Mouse (Mus musculus) liver, embryonic 16.5 days (tissue): Measurements from ENCODE around the gene Akt2. TPM values are rescaled to one million over a fixed set of nuclear protein-coding genes. Genes with fewer than 3 reads are reported as not detected.

ENCODE experiments used
- ATAC-seq: fragments of 200-750 bp; cut with Nextera tagmentation; 2 replicates; pipeline ENCODE4 v1.8.0; 2017; ENCODE audit warnings: low read depth, mild to moderate bottlenecking, moderate number of reproducible peaks, moderate library complexity
- H3K27ac ChIP-seq: fragments of 300-500 bp; sonication (generic); 2 replicates; pipeline ENCODE4 v1.5.1; 2014; ENCODE audit warnings: mild to moderate bottlenecking, low read length
- H3K27me3 ChIP-seq: fragments of 300-500 bp; sonication (generic); 2 replicates; pipeline ENCODE4 v1.6.1; 2014; ENCODE audit warnings: low read depth, low read length, mixed read lengths; ENCODE audit not compliant: control insufficient read depth, insufficient read depth
- H3K36me3 ChIP-seq: fragments of 300-500 bp; sonication (generic); 2 replicates; pipeline ENCODE4 v1.6.1; 2014; ENCODE audit warnings: mild to moderate bottlenecking; ENCODE audit not compliant: control insufficient read depth, insufficient read depth
- H3K4me1 ChIP-seq: fragments of 300-500 bp; sonication (generic); 2 replicates; pipeline ENCODE4 v1.6.1; 2014; ENCODE audit warnings: low read depth, low read length, mixed read lengths; ENCODE audit not compliant: control insufficient read depth
- H3K4me2 ChIP-seq: fragments of 300-500 bp; sonication (generic); 2 replicates; pipeline ENCODE4 v1.6.1; 2014; ENCODE audit warnings: low read depth, low read length, mixed read lengths
- H3K4me3 ChIP-seq: fragments of 300-500 bp; sonication (generic); 2 replicates; pipeline ENCODE4 v1.5.1; 2014; ENCODE audit warnings: low read depth, mild to moderate bottlenecking, low read length
- H3K9ac ChIP-seq: fragments of 300-500 bp; sonication (generic); 2 replicates; pipeline ENCODE4 v1.6.1; 2014; ENCODE audit warnings: low read depth, low read length
- H3K9me3 ChIP-seq: fragments of 300-500 bp; sonication (generic); replicated peaks from 2 replicates; pipeline ENCODE4 v1.6.1; 2016; ENCODE audit warnings: low read length; ENCODE audit not compliant: control insufficient read depth
- WGBS: fragments of 180-500 bp; shearing (Covaris S2); extraction: QIAGEN DNeasy Blood & Tissue Kit; methylation state at CpG from one replicate; pipeline ENCODE4 v1.1.7; 2014; ENCODE audit not compliant: insufficient replicate concordance; 5-methylcytosine and 5-hydroxymethylcytosine counted together
- polyA plus RNA-seq: library from polyadenylated mRNA; unstranded; fragments of >200 nt; fragmentation: Nextera tagmentation; extraction: Ambion mirVana; gene quantifications from 2 replicates; pipeline ENCODE4 v1.2.1, GENCODE M21; 2015

The Akt2 gene
- polyA plus RNA-seq, 1 experiment from 2014 or later, result 26.3 TPM

- peaks cover 10% of the 10 kb centered on the region for H3K4me1 ChIP-seq
- WGBS, result 22% methylated on average over 49 of the region's 53 CpGs
- no peak overlapping the region for H3K27ac ChIP-seq
- H3K9me3 ChIP-seq, result no peaks in the 10 kb centered on the region
- no peaks in the 10 kb centered on the region for H3K36me3 ChIP-seq
- H3K27me3 ChIP-seq, result peaks cover 62% of the 10 kb centered on the region
- H3K4me3 ChIP-seq, result no peak overlapping the region
- no peak for ATAC-seq
- no peak overlapping the region for H3K4me2 ChIP-seq
- no peak overlapping the region for H3K9ac ChIP-seq
Observed at GRCm38 (mm10) chr7:27657824-27658395, 66.6 kb downstream of the Akt2 start.

DNA sequence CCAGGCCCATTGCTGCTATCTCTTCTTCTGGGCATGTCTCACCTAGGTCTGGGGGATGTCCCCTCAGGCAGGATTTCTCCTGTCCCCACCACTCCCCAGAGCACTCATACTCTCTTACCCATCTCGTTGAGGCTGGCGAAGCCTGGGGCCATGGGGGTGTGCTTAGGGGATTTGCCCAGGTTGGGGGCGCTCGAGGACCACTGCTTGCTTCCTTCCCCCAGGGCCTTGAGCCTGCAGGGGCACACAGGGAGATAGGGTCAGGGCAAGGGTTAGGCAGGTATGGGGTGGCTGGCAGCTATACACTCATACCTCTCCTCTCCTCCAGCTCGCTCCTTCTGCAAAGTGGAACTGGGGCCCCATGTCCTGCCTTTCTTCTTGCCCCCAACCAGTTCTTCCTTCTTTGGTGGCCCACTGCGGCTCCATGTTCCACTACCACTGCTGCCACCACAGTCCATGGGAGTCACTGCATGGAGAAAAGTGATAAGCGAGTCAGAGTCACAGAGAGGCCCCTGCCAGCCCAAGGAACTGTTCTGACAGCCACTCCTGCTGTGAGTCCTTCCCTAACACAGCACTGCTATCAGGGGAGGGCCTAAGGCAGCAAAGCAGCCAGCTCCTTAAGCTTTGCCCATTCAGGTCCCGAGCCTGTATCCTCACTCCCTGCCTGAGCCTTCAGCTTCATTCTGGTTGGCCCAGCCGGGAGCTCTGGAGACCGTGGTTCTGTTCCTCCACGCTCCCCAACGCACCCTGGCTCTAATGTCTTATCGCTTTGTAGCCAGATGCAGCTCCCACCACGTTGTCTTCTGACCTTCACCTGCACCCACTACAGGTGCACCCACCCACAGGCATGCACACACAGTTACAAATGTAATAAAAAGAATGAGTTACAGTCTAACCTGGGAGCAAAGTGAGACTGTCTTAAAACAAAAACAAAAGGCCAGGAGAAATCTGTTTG is 67.6 kb downstream of the Akt2 start:
- H3K36me3 ChIP-seq, result no peaks in the 10 kb centered on the region
- H3K27me3 ChIP-seq, result peaks cover 51% of the 10 kb centered on the region
- H3K4me1 ChIP-seq, result peaks cover 8% of the 10 kb centered on the region
- ATAC-seq, result peak; percentile 70
- H3K27ac ChIP-seq, result no peak overlapping the region
- H3K4me2 ChIP-seq, result peak overlapping the region; percentile 27; the same call in 1 of the 2 replicates
- H3K9me3 ChIP-seq, result no peaks in the 10 kb centered on the region
- no peak overlapping the region for H3K9ac ChIP-seq
- 28% methylated on average over 14 of the region's 14 CpGs for WGBS
- H3K4me3 ChIP-seq, result no peak overlapping the region

DNA sequence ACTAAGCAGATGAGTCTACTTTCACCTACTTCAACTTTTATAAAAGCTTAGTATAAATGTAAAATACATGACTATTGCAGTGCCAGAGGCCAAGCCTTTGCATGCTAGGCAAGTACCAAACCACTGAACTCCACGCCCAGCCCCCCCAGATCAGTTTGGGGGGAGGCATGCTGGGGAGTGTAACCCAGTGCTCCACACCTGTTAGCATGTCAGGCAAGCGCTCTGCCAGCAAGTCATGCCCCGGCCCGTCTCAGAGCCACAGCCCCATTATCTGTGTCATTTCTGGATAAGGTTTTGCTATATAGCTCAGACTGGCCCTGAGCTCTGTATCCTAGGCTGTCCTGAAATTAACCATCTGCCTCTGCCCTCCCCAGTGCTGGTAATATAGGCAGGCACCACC is 70.7 kb downstream of the Akt2 start:
- Histone ChIP-seq H3K4me3 (no peak overlapping the region), H3K4me2 (no peak overlapping the region), H3K27me3 (peaks cover 22% of the 10 kb centered on the region), H3K9ac (no peak overlapping the region), H3K9me3 (no peaks in the 10 kb centered on the region), H3K36me3 (no peaks in the 10 kb centered on the region), H3K4me1 (peaks cover 7% of the 10 kb centered on the region), H3K27ac (no peak overlapping the region)
- 67% methylated on average over 4 of the region's 4 CpGs for WGBS
- ATAC-seq, result no peak

DNA sequence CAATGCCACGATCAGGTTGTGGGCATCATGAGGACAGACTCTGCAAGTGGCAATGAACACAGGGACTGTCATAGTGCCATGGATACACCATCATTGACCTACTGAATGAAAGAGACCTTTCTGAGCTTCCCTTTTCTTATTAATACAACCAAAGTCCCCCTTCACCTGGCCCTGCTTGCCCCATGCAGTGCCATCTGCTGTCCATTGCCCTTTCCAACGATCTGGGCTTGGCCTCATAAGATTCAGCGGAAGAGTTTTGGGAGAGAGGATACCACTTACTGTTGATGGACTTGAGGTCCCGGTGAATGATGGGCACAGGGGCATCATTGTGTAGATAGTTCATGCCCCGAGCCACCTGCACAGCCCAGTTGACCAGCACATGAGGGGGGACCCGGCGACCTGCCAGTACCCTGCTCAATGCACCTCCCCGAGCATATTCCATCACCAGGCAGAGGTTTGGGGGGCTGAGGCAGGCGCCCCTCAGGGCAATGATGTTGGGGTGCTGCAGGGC is 81.8 kb downstream of the Akt2 start:
- H3K4me1 ChIP-seq, result peaks cover 17% of the 10 kb centered on the region
- H3K4me2 ChIP-seq, result peak overlapping the region; percentile 99
- H3K27me3 ChIP-seq, result peaks cover 9% of the 10 kb centered on the region
- H3K4me3 ChIP-seq, result peak overlapping the region; percentile 85
- H3K9me3 ChIP-seq, result no peaks in the 10 kb centered on the region
- no peaks in the 10 kb centered on the region for H3K36me3 ChIP-seq
- WGBS, result 43% methylated on average over 9 of the region's 9 CpGs
- no peak for ATAC-seq
- H3K27ac ChIP-seq, result no peak overlapping the region
- peak overlapping the region; percentile 78 for H3K9ac ChIP-seq

DNA sequence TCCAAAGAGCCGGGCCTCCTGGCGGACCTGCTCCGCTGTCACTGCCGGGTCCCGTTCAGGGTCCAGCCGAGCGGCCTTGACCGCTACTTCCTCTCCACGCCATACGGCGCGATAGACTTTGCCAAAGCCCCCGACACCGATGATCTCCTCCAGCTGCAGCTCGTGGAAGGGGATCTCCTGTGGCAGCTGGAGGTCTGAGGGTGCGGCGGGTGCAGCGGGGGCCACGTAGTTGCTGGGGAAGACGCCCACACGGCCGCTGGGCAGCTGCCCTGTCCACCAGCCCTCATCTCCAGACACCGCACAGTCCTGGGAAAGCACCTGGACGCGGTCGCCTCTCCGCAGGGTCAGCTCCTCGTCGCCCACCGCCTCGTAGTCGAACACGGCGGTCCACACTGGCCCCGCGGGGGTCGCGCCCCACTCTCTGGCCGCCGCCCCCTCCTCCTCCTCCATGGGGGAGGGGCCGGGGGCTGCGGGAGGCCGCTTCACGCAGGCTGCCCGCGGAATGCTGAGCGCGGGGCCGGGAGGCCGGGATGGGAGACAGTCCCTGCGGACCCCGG is 82.3 kb downstream of the Akt2 start:
- H3K36me3 ChIP-seq, result no peaks in the 10 kb centered on the region
- WGBS, result under 1% methylated on average over 51 of the region's 52 CpGs
- H3K27me3 ChIP-seq, result peaks cover 9% of the 10 kb centered on the region
- no peak for ATAC-seq
- H3K4me2 ChIP-seq, result peak overlapping the region; percentile 99
- H3K9ac ChIP-seq, result peak overlapping the region; percentile 78
- peak overlapping the region; percentile 85 for H3K4me3 ChIP-seq
- H3K4me1 ChIP-seq, result peaks cover 17% of the 10 kb centered on the region
- no peak overlapping the region for H3K27ac ChIP-seq
- no peaks in the 10 kb centered on the region for H3K9me3 ChIP-seq

DNA sequence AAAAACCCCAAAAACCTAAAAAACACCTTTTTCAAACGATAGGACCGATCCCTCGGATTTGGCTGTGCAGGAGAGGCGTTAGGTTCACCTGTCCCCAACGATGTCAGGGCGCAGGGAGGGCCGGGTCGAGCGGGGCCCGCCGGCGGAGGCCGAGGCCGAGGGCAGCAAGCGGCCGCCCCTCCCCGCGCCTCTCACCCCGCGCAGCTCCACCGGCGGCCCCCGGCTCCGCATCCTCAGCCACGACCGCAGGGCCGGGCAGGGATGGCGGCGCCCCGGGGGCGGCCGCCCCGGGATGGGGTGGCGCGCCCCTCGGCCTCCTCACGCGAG is 82.8 kb downstream of the Akt2 start:
- Histone ChIP-seq H3K4me1 (peaks cover 17% of the 10 kb centered on the region), H3K27me3 (peaks cover 9% of the 10 kb centered on the region), H3K9me3 (no peaks in the 10 kb centered on the region), H3K36me3 (no peaks in the 10 kb centered on the region), H3K4me2 (peak overlapping the region; percentile 99), H3K27ac (peak overlapping the region; percentile 78), H3K9ac (peak overlapping the region; percentile 78), H3K4me3 (peak overlapping the region; percentile 85)
- WGBS, result 0% methylated on average over 37 of the region's 38 CpGs
- peak; percentile 65 for ATAC-seq

DNA sequence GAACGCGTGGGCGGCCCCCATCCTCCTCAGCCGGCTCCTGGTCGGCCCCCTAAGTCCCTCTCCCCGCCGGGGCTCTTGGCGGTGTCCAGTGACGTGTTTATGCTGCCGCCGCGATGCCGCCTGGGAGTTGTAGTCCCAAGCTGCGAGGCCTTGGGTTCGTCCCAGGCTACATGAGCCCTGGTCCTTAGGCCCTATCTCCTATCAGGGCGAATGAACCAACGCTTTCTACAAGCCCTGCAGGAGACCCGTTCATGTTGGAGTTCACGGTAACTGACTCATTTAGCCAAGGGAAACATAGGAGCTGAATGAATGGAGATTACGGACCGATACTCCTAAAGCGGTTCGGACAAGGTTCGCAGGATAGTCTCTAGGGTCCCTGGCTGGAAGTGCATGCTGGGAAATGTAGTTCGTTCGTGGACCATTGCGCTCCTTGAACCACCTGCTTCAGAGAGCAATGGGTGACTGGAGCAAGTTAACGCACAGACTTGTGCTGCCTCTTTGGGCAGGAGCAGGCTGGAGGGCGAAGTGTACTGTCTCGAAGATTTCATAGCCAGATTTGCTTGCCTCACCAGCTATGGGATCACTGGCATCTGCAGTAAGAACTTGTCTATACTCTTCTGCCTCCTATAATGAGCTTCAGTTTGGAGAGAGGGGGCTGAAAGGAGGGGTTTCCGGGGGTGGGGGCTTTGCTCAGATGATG is 83.3 kb downstream of the Akt2 start, which contains the start of gene Map3k10:
TSS of gene Map3k10 (minus strand) at position 77 of the 700 bp plus-strand sequence.
- Histone ChIP-seq H3K9ac (peak within 1 kb of the TSS; percentile 78), H3K27ac (peak within 1 kb of the TSS; percentile 78), H3K9me3 (no peaks in the 10 kb centered on the region), H3K36me3 (no peaks in the 10 kb centered on the region), H3K4me3 (peak within 1 kb of the TSS; percentile 85), H3K27me3 (peaks cover 9% of the 10 kb centered on the region), H3K4me1 (peaks cover 17% of the 10 kb centered on the region), H3K4me2 (peak within 1 kb of the TSS; percentile 99)
- peak; percentile 95 for ATAC-seq
- WGBS, result under 1% methylated on average over 31 of the region's 31 CpGs

DNA sequence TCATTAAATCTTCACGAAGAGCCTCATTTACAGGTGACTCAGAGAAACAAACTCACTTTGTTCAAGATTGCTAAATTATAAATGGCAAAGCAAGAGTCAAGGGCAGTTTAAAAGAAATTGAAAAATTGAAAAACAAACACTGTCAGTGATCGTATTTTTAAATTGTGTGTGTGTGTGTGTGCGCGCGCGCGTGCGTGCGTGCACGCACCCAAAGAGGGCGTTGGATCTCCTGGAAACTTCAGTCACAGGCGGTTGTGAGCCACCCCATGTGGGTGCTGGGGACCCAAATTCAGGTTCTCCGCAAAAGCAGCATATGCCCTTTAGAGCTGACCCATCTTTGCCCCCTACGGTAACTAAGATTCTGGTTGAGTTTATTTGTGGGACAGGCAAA is 83.9 kb downstream of the Akt2 start:
- no peaks in the 10 kb centered on the region for H3K36me3 ChIP-seq
- no peaks in the 10 kb centered on the region for H3K9me3 ChIP-seq
- peak overlapping the region; percentile 78; the same call in 1 of the 2 replicates for H3K9ac ChIP-seq
- peaks cover 9% of the 10 kb centered on the region for H3K27me3 ChIP-seq
- H3K27ac ChIP-seq, result no peak overlapping the region
- 32% methylated on average over 14 of the region's 14 CpGs for WGBS
- ATAC-seq, result no peak
- peak overlapping the region; percentile 99 for H3K4me2 ChIP-seq
- peak overlapping the region; percentile 85 for H3K4me3 ChIP-seq
- peaks cover 17% of the 10 kb centered on the region for H3K4me1 ChIP-seq
